Mouse (Mus musculus) left cerebral cortex, postnatal 4 days (tissue): ENCODE measurements around the gene Fiz1. TPM values are rescaled to one million over a fixed set of nuclear protein-coding genes. Genes with fewer than 3 reads are reported as not detected.

Experiments
- DNase-seq: peaks from one replicate; pipeline ENCODE4 v3.0.0-alpha.2; 2022
- intact Hi-C: fragments of 180-260 bp; cut with DNase I; formaldehyde crosslinking; loops from one replicate; pipeline ENCODE4 v1.15.1; 2025
- total RNA-seq, 2 experiments: library from RNA; stranded (reverse); gene quantifications; 2 replicates each; pipeline ENCODE4 v1.2.3; 2021

The Fiz1 gene
- total RNA-seq = 10 to 100 TPM; 28.0 to 31.4 TPM

DNA sequence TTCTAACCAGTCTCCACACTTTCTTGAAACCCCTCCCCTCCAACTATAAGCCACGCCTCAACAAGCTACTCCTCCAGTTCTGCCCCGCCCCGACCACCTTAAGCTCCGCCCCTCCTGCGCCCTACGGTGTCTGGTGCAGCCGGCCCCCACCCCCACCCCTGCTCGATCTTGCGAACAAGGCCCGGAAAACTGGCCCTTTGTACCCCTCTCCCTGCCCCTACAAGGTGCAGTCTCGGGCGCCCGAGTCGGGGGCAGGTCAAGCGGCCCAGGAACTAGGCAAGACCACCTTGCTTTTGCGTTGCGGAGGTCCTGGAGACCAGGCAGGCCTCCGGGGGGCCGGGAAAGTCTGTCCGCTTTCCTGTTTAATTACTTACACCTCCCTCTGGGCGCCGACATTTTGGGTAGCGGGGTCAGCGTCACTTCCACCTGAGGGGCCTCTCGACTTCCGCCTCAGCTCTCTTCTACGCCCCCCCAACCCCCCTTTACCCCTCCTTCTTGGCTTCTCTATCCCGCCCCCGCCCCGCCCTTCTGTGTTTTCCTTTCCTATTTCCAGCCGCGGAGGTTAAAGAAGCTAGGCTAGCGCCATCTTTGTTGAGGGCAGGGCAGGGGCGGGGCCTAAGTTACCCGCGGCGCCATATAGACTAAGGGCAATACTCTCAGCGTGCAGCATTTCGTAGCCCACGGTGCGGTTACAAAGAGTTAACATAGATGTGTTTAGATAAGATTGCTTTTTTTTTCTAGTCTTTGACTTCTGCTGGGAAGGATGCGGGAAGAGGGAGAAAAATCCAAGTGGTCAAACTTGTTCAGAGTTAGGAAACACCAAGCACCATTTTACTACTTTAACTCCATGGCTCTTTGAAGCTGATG, at the start of gene Fiz1, which contains the start of gene Zfp524:
TSS of gene Fiz1 (minus strand) at position 447 of the 867 bp plus-strand sequence.
TSS of gene Zfp524 (plus strand) at position 165 of the 867 bp plus-strand sequence.
- intact Hi-C loops = loop anchor here (5.0 kb wide), 1 partner anchor 38 kb away; the partner anchor contains the start of gene Zfp580
- peak; percentile 97 for DNase-seq

DNA sequence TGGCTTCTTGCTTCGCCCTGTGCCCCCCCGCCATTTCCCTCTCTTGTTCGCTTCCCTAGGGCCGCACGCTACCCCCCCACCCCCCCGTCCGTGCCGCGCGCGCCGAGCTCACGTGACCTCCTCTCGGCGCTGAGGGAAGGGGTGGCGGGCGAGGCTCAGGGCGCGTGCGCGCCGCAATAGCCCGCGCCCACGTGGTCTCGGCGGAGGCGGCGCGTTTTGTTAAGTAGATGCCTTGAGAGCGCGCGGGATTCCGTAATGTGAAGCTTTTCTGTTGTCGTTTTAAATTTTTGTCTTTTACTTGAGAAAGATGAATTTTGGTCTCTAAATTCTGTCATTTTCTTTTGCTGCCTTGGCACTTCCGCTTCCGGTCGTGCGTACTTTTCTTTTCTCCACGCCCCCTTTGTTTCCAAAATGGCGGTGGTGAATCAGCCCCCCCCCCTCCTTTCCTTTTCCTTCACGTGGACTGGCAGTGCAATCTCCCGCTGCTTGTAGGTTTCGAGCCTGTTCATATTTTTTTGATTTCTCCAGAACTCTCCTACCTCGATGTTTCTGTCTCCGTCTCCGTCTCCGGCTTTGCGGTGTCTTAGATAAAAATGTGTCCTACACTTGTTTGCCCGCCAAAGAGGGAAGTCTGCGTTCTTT, 48.0 kb upstream of the Fiz1 start:
- peak; percentile 65 for DNase-seq
- intact Hi-C loops = no loop called here

DNA sequence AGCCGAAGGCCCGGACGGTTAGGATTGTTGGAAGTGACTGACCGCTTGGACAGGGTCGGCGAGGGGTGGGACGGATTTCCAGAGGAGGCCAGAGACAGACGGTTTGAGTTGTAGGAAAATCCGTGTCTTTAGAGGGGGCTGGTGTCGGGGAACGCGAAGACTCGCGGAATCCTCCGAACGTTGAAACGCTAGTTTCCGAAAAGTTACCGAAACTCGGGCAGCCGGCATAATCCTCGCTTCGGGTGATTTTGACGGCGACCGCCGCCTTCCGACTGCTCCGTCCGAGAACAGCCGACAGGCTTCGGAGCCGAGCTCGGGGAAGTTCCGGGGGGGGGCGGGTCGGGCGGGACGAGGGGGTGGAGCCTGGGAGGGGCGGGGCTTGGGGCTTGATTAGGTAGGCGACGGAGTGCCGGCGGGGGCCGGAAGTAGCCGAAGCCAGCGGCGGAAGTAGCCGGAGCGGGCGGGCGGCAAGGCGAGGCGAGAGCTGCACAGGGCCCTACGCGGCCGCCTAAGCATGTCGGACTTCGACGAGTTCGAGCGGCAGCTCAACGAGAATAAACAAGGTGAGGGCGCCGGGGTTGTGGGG, 47.4 kb upstream of the Fiz1 start, which contains the start of gene U2af2:
TSS of gene U2af2 (plus strand) at position 370 of the 586 bp plus-strand sequence.
- peak; percentile 97 for DNase-seq

DNA sequence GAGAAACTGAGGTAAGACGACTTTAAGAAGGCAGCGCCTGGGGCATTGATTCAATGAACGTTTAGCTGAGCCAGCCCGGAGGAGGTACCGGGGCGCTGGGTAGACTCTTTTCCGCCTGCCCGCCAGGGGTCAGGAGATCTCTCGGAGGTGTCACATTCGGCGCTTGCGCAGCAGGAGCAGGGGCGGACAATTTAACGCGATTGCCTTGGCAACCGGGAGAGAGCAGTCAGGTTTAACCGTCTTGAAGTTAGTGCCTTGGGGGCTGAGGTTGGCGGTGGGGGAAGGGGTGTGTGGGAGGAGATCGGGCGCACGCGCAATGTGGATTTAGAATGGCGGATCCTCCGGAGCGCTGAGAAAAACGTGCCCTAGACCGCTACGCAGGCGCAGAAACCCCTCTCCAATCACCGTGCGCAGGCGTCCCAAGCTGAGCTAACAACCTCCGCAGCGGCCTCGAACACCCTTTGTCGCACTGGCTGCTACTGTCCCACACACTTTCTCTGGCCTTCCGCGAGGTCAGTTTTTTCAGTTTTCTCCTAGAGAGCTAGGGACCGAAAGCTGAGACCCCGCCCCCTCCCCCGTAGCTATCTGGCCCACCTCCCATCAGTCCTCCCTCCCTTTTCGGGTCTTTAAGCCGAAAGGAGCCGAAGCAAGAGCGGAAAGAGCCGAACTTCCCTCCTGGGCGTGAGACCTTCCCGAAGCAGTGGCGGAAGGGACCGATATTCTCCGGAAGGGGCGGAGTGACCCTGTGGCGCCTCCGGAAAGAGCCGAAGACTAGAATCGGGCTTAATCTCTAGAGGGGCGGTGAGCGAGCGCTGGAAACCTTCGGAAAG, 46.7 kb upstream of the Fiz1 start:
- DNase-seq = peak; percentile 99
- intact Hi-C loops = no loop called here

More for the DNA sequence above, 47.4 kb upstream of the Fiz1 start, which contains the start of gene U2af2:
- intact Hi-C loops = no loop called here

DNA sequence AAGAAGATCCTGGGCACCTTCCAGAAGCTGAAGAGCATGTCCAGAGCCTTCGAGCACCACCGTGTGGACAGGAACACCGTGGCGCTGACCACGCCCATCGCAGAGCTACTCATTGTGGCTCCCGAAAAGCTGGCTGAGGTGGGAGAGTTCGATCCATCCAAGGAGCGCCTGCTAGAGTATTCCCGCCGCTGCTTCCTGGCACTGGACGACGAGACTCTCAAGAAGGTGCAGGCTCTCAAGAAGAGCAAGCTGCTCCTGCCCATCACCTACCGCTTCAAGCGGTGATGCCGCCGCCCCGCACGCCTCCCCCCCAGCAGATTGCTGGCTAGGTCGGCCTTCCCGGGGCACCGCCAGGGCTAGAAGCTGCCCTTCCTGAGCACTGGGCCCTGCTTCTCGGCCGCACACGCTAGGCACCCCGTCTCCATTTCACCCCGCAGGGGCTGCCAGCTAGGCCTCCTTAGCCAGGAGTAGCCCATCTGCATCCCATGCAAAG, 45.8 kb upstream of the Fiz1 start:
- peak; percentile 88 for DNase-seq

DNA sequence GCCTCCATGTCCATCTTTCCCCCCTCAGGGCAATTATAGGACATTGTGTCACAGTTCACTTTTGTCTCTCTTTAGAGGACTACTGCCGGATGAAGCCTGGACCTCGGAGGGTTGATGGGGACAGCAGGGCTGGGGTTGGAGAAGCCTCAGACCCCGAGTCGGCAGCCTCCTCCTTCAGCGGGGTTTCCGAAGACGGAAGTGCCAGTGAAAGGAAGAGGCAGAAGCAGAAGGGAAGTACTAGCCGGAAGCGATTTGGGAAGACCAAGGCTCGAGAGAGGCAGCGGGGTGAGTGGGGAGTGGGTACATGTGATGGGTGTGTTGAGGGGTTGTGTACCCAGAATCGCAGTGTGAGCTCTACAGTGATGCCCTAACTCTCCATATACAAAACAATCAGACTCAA, 44.9 kb upstream of the Fiz1 start:
- intact Hi-C loops = no loop called here
- no peak for DNase-seq

More for the DNA sequence above, 45.8 kb upstream of the Fiz1 start:
- intact Hi-C loops = no loop called here

DNA sequence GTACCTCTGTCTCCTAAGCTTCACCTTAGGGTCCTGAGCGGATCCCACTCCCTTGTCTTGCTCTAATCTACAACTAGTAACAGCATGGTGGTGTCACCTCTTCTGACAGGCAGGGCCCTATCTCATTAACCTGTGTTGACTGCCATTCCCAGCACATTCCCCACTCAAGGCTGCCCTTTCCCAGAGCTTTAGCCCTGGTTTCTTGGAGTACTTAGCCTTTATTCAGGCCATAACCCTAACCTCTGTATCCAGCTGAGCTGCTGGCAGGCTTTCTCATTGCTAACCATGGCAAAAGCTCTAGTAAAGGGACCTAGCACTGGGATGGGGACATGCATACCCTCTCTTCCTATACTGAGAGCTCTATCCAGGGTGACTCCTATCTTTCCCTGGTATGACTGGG, 44.1 kb upstream of the Fiz1 start:
- intact Hi-C loops = no loop called here
- DNase-seq = no peak

DNA sequence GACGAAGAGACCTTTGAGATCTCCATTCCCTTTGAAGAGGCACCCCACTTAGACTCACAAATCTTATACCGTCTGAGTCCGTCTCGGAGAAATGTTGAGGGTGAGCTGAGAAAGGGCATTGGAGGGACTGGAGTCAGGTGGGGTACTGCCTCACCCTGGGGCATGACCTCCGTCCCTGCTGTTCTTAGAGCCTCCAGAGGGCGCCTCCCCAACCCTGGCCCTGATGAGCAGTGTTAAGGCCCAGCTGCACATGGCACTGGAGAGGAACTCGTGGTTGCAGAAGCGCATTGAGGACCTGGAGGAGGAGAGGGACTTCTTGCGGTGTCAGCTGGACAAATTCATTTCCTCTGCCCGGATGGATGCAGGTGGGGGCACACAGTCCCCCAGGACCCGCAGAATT, 43.3 kb upstream of the Fiz1 start:
- DNase-seq = no peak
- intact Hi-C loops = no loop called here

DNA sequence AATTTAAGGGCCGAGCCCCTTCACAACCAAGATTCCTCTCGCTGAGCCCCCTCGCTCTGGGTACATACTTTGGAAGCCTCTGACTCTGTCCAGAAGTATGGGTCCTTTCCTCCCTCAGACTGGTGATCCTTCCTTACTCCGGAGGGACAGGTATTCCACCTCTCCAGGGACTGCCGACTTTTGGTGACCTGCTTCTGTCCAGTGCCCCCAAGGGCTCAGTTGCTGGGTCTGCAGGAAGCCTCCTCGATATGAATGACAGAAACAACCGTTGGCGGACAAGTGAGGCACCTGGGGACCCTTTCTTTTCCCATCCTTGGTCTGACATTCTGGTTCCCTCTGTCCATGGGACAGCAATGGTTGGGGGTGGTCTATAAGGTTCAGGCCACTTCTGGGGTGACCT, 42.9 kb upstream of the Fiz1 start:
- intact Hi-C loops = no loop called here
- no peak for DNase-seq

DNA sequence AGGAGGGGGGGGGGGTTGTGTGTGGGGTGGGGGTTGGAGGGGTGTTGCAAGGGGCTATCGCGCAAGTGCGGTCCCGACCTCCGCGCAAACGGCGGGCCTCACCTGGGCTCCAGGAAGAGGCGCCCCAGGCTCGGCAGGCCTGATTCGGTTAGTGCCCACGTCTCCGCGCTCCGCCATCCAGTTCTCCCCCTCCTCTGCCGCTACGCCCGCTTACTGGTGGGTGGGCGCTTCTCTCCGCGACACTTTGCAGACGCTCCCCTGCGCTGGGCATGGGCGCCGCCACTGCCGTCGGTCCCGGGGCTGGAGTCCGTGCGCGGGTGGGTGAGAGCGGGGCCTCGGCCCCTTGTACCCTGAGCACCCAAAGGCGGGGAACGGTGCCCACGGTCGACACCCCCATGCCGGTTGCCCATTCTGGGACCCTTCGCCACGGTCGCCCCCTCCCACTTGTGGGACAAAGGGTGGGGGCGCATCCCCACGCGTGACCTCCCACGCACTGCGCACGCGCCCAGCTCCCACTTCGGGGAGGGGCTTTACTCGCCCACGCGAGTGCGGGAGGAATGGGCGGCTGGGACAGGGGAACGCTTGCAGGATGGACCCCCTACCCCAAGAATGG, 42.3 kb upstream of the Fiz1 start:
- peak; percentile 50 for DNase-seq
- intact Hi-C loops = no loop called here

DNA sequence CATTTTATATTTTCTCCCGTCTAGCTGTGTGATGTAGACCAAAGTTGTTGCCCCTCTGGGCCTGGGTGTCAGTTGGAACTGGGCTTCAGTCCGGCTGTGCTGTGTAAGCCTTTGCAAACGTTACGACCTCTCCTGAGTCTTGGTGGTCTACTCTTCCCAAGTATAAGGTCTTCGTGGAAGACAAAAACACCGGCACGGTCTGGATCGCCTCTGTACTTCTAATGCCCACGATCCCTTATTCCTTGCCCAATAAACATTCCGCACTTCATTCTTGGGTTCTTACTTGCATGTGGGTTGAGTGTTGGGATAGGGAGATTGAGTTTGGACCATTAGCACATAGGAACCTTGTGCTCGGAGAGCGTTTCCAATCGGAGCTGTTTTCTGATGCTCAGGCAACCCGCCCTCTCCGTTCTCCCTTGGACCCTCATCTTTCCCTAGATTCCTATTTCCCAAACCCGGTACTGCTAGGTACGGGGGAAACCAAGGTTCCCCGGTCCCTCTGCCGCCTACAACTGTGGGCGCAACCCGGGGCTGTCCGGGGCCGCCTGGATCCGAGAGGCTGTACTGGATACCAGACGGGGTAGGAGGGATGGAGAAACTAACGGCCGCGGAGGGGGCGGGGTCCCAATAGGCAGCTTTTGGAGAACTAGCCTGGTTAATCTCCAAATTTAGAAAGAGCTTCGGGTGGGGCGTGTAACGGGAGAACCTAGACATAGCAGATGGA, 39.1 kb upstream of the Fiz1 start:
- no peak for DNase-seq

DNA sequence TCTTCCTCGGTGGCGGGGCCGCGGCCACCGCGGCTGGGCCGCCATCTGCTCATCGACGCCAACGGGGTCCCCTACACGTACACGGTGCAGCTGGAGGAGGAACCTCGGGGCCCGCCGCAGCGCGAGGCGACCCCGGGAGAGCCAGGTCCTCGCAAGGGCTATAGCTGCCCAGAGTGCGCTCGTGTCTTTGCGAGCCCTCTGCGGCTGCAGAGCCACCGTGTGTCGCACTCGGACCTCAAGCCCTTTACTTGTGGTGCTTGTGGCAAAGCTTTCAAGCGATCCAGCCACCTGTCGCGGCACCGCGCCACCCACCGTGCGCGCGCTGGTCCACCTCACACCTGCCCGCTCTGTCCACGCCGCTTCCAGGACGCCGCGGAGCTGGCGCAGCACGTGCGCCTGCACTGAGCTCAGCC, 38.4 kb upstream of the Fiz1 start:
- intact Hi-C loops = loop anchor here (5.0 kb wide), 1 partner anchor 36 kb away; the partner anchor contains the start of gene Gm44973
- DNase-seq = no peak

More for the DNA sequence above, 39.1 kb upstream of the Fiz1 start:
- intact Hi-C loops = loop anchor here (5.0 kb wide), 1 partner anchor 36 kb away; the partner anchor contains the start of gene Gm44973

DNA sequence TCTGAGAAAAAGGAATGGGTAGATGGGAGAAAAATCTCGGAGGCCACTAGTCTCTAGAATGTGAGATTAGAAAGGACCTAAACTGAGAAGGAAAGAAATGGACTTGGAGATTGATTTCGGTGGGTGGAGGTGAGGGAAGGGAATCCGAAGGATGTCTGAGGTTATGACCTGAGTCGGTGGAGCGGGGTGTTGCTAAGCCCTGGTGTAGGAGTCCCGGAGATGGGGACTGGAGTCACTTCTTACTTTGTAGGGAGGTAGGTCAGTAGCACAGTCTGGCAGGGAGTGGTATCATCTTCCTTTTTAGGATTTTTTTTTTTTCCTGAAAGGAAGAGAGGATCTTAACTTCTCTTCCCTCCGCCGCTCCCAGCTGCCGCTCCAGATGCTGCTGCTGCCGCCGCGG, 37.9 kb upstream of the Fiz1 start:
- intact Hi-C loops = loop anchor here (5.0 kb wide), 1 partner anchor 35 kb away; the partner anchor contains the start of gene Gm44973
- no peak for DNase-seq

DNA sequence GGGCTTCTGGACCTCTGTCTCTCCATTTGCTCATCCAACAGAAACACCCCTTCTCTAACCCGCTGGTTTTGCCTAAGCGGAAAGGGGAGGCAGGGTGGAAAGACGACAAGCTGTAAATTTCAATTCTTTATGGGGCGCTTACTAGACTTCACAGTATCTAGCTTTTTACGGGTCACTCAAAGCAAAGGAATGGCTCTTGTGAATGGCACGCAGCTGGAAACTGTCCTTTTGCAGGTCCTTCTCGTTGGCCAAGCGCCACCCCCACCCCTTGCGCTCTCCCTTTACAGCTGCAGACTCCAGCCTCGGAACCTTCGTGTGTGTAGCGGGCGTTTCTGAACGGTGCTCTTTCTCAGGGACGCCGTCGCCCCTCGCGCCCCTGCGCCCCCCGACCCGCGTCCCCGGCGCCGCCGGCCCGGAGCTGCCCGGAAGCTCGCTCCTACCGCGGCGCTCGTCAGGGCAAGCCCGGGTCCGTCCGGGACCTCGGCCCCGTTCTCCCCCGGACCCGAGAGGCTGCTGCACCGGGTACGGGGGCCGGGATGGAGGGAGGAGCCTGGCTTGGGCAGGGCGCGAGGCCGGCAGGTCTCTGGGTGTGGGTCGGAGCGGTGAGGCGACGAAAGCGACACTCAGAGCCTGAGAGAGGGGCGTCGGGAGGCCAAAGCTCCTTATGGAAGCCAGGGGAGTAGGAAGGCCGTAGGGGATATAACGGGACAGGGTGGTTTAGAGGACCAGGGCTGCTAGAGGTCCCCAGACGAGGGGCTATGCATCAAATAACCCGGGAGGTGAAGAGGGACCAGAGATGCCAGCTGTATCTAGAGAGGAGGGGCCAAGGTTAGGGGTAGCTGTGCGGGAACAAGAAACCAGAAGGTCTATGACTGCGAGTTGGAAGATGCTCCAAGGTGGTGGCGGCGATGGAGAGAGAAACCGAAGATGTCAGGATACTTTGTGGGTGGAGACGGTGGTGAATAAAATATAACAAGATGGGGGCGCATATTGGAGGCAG, 37.0 kb upstream of the Fiz1 start, which contains the start of gene Zfp580:
TSS of gene Zfp580 (plus strand) at position 346 of the 1,000 bp plus-strand sequence.
- peak; percentile 81 for DNase-seq
- intact Hi-C loops = loop anchor here (5.0 kb wide), 1 partner anchor 34 kb away; the partner anchor contains the start of gene Gm44973

DNA sequence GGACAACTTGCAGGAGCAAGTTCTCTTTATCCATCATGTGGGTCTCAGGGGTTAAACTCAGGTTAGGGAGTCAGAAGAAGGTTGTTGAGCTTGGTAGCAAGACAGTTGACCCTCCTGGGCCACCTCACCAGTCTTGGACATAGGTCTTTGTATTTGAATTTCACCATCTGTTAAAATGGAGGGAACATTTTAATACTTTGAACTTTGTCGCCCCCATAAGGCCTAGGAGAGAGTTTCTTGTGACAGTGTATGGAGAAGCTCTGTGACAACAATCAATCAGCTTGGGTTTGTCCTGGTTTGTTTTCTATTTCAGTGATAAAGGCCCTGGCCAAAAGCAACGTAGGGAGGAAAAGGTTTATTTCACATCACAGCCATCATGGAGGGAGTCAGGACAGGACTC, 32.8 kb upstream of the Fiz1 start:
- intact Hi-C loops = loop anchor here (10.0 kb wide), 1 partner anchor 113 kb away; no protein-coding TSS in a partner anchor
- no peak for DNase-seq

DNA sequence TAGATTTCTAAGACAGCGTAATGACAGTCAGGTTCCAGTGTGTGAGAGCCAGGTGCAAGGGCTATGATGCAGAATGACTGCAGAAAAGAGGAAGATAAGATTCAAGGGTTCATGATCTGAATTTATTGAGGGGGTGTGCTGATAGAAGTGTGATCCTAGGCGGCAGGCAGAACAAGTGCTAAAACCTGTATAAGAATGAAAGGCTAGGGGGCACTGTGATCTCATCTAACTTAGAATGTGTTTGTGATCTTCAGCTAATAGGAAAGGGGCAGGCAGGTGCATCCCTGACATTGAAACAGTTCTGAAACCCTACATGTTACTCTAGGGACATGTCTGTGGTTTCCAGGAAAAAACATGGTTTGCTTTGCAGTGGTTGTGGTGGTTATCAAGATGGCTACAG, 31.6 kb upstream of the Fiz1 start:
- intact Hi-C loops = loop anchor here (10.0 kb wide), 1 partner anchor 111 kb away; no protein-coding TSS in a partner anchor
- no peak for DNase-seq

DNA sequence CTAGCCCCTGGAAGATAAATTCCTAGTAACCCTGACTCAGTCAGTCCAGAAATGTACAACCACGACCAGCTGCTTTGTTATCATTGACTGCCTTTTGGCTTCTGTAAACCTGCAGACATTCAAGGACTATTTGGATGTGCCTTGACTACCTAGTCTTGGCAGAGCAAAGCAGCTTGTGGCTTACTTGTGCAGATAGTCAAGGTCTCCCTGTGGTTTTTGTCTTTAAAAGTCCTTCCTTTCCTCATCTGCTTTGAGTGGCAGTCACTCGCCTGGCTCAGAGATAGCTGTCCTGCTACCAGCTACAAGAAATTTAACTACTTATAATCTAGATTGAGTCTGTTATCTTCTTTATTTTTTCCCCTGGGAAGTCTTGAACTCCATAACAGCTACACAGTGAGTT, 30.5 kb upstream of the Fiz1 start:
- DNase-seq = no peak
- intact Hi-C loops = loop anchor here (10.0 kb wide), 1 partner anchor 110 kb away; no protein-coding TSS in a partner anchor
